Mouse (Mus musculus): Measurements from ENCODE around the gene Grid1. TPM values are rescaled to one million over a fixed set of nuclear protein-coding genes. Genes with fewer than 3 reads are reported as not detected.

Grid1 gene
- polyA plus RNA-seq, 1 experiment from 2014 or later, result 0.17 TPM

- DNase-seq (ENCODE audit: low spot score) (no peak), ATAC-seq (ENCODE audit: insufficient number of reproducible peaks, low FRiP score, low TSS enrichment, low read depth) (no peak)
- no peak overlapping the region for H3K4me2 ChIP-seq (ENCODE audit: low read depth, severe bottlenecking)
- no peak overlapping the region for H3K27ac ChIP-seq (replicated peaks; ENCODE audit: low read depth, low read length)
- no peaks in the 10 kb centered on the region for H3K9me3 ChIP-seq (ENCODE audit: control insufficient read depth, low read length)
- H3K27me3 ChIP-seq (ENCODE audit: control insufficient read depth, insufficient read depth, low read length), result no peaks in the 10 kb centered on the region
- no peak overlapping the region for H3K4me3 ChIP-seq (ENCODE audit: low read depth, low read length)
- H3K9ac ChIP-seq (ENCODE audit: low read length), result no peak overlapping the region
- H3K4me1 ChIP-seq (ENCODE audit: control insufficient read depth, insufficient read depth, low read length), result no peaks in the 10 kb centered on the region
- no peaks in the 10 kb centered on the region for H3K36me3 ChIP-seq (ENCODE audit: control insufficient read depth, insufficient read depth, low read length)
- WGBS, result 87% methylated on average over 8 of the region's 8 CpGs
These were observed 206.8 kb downstream of the Grid1 start for GRCm38 (mm10) chr14:35026686-35027085.

GRCm38 (mm10) chr14:35027501-35028140, 207.7 kb downstream of the Grid1 start:
- Histone ChIP-seq H3K4me1 (ENCODE audit: control insufficient read depth, insufficient read depth, low read length) (no peaks in the 10 kb centered on the region), H3K36me3 (ENCODE audit: control insufficient read depth, insufficient read depth, low read length) (no peaks in the 10 kb centered on the region), H3K4me2 (ENCODE audit: low read depth, severe bottlenecking) (no peak overlapping the region), H3K9ac (ENCODE audit: low read length) (no peak overlapping the region), H3K9me3 (ENCODE audit: control insufficient read depth, low read length) (no peaks in the 10 kb centered on the region), H3K4me3 (ENCODE audit: low read depth, low read length) (no peak overlapping the region), H3K27me3 (ENCODE audit: control insufficient read depth, insufficient read depth, low read length) (no peaks in the 10 kb centered on the region), H3K27ac (replicated peaks; ENCODE audit: low read depth, low read length) (no peak overlapping the region)
- 55% methylated on average over 11 of the region's 11 CpGs for WGBS
- DNase-seq (ENCODE audit: low spot score) (no peak), ATAC-seq (ENCODE audit: insufficient number of reproducible peaks, low FRiP score, low TSS enrichment, low read depth) (no peak)

GRCm38 (mm10) chr14:35029626-35030025, 209.7 kb downstream of the Grid1 start:
- no peak for ATAC-seq (ENCODE audit: insufficient number of reproducible peaks, low FRiP score, low TSS enrichment, low read depth)
- Histone ChIP-seq H3K9me3 (ENCODE audit: control insufficient read depth, low read length) (no peaks in the 10 kb centered on the region), H3K4me2 (ENCODE audit: low read depth, severe bottlenecking) (no peak overlapping the region), H3K27me3 (ENCODE audit: control insufficient read depth, insufficient read depth, low read length) (no peaks in the 10 kb centered on the region), H3K4me1 (ENCODE audit: control insufficient read depth, insufficient read depth, low read length) (no peaks in the 10 kb centered on the region), H3K27ac (replicated peaks; ENCODE audit: low read depth, low read length) (no peak overlapping the region), H3K9ac (ENCODE audit: low read length) (no peak overlapping the region), H3K36me3 (ENCODE audit: control insufficient read depth, insufficient read depth, low read length) (no peaks in the 10 kb centered on the region), H3K4me3 (ENCODE audit: low read depth, low read length) (no peak overlapping the region)
- DNase-seq (ENCODE audit: low spot score), result no peak
- 98% methylated on average over 2 of the region's 2 CpGs for WGBS

- DNase-seq (ENCODE audit: low spot score), result no peak
- WGBS, result 87% methylated on average over 2 of the region's 2 CpGs
These were observed 210.4 kb downstream of the Grid1 start for GRCm38 (mm10) chr14:35030271-35030670.

GRCm38 (mm10) chr14:35032283-35032682, 212.4 kb downstream of the Grid1 start:
- Histone ChIP-seq H3K27me3 (ENCODE audit: control insufficient read depth, insufficient read depth, low read length) (no peaks in the 10 kb centered on the region), H3K9me3 (ENCODE audit: control insufficient read depth, low read length) (no peaks in the 10 kb centered on the region), H3K4me1 (ENCODE audit: control insufficient read depth, insufficient read depth, low read length) (no peaks in the 10 kb centered on the region), H3K36me3 (ENCODE audit: control insufficient read depth, insufficient read depth, low read length) (no peaks in the 10 kb centered on the region), H3K27ac (replicated peaks; ENCODE audit: low read depth, low read length) (no peak overlapping the region), H3K9ac (ENCODE audit: low read length) (no peak overlapping the region), H3K4me2 (ENCODE audit: low read depth, severe bottlenecking) (no peak overlapping the region), H3K4me3 (ENCODE audit: low read depth, low read length) (no peak overlapping the region)
- DNase-seq (ENCODE audit: low spot score) (no peak), ATAC-seq (ENCODE audit: insufficient number of reproducible peaks, low FRiP score, low TSS enrichment, low read depth) (no peak)
- WGBS, result 94% methylated on average over 1 of the region's 1 CpGs

More at GRCm38 (mm10) chr14:35030271-35030670, 210.4 kb downstream of the Grid1 start:
- no peaks in the 10 kb centered on the region for H3K36me3 ChIP-seq (ENCODE audit: control insufficient read depth, insufficient read depth, low read length)
- H3K9me3 ChIP-seq (ENCODE audit: control insufficient read depth, low read length), result no peaks in the 10 kb centered on the region
- no peaks in the 10 kb centered on the region for H3K27me3 ChIP-seq (ENCODE audit: control insufficient read depth, insufficient read depth, low read length)
- no peak overlapping the region for H3K4me3 ChIP-seq (ENCODE audit: low read depth, low read length)
- H3K27ac ChIP-seq (replicated peaks; ENCODE audit: low read depth, low read length), result no peak overlapping the region
- no peak for ATAC-seq (ENCODE audit: insufficient number of reproducible peaks, low FRiP score, low TSS enrichment, low read depth)
- H3K9ac ChIP-seq (ENCODE audit: low read length), result no peak overlapping the region
- no peak overlapping the region for H3K4me2 ChIP-seq (ENCODE audit: low read depth, severe bottlenecking)
- H3K4me1 ChIP-seq (ENCODE audit: control insufficient read depth, insufficient read depth, low read length), result no peaks in the 10 kb centered on the region

- Histone ChIP-seq H3K4me1 (ENCODE audit: control insufficient read depth, insufficient read depth, low read length) (no peaks in the 10 kb centered on the region), H3K36me3 (ENCODE audit: control insufficient read depth, insufficient read depth, low read length) (no peaks in the 10 kb centered on the region), H3K27me3 (ENCODE audit: control insufficient read depth, insufficient read depth, low read length) (no peaks in the 10 kb centered on the region), H3K4me2 (ENCODE audit: low read depth, severe bottlenecking) (no peak overlapping the region), H3K4me3 (ENCODE audit: low read depth, low read length) (no peak overlapping the region), H3K27ac (replicated peaks; ENCODE audit: low read depth, low read length) (no peak overlapping the region), H3K9ac (ENCODE audit: low read length) (no peak overlapping the region), H3K9me3 (ENCODE audit: control insufficient read depth, low read length) (no peaks in the 10 kb centered on the region)
- WGBS, result 59% methylated on average over 5 of the region's 5 CpGs
- DNase-seq (ENCODE audit: low spot score) (no peak), ATAC-seq (ENCODE audit: insufficient number of reproducible peaks, low FRiP score, low TSS enrichment, low read depth) (no peak)
These were observed 224.4 kb downstream of the Grid1 start for GRCm38 (mm10) chr14:35044268-35044667.

GRCm38 (mm10) chr14:35044918-35045698, 225.2 kb downstream of the Grid1 start:
- WGBS, result 86% methylated on average over 10 of the region's 10 CpGs
- Histone ChIP-seq H3K27me3 (ENCODE audit: control insufficient read depth, insufficient read depth, low read length) (no peaks in the 10 kb centered on the region), H3K27ac (replicated peaks; ENCODE audit: low read depth, low read length) (no peak overlapping the region), H3K36me3 (ENCODE audit: control insufficient read depth, insufficient read depth, low read length) (no peaks in the 10 kb centered on the region), H3K9me3 (ENCODE audit: control insufficient read depth, low read length) (no peaks in the 10 kb centered on the region), H3K4me2 (ENCODE audit: low read depth, severe bottlenecking) (no peak overlapping the region), H3K4me1 (ENCODE audit: control insufficient read depth, insufficient read depth, low read length) (no peaks in the 10 kb centered on the region), H3K9ac (ENCODE audit: low read length) (no peak overlapping the region), H3K4me3 (ENCODE audit: low read depth, low read length) (no peak overlapping the region)
- no peak for ATAC-seq (ENCODE audit: insufficient number of reproducible peaks, low FRiP score, low TSS enrichment, low read depth)
- DNase-seq (ENCODE audit: low spot score), result no peak

GRCm38 (mm10) chr14:35049231-35049630, 229.3 kb downstream of the Grid1 start:
- DNase-seq (ENCODE audit: low spot score), result no peak
- no peak overlapping the region for H3K27ac ChIP-seq (replicated peaks; ENCODE audit: low read depth, low read length)
- ATAC-seq (ENCODE audit: insufficient number of reproducible peaks, low FRiP score, low TSS enrichment, low read depth), result no peak
- H3K4me3 ChIP-seq (ENCODE audit: low read depth, low read length), result no peak overlapping the region
- H3K9ac ChIP-seq (ENCODE audit: low read length), result no peak overlapping the region
- no peaks in the 10 kb centered on the region for H3K36me3 ChIP-seq (ENCODE audit: control insufficient read depth, insufficient read depth, low read length)
- H3K4me1 ChIP-seq (ENCODE audit: control insufficient read depth, insufficient read depth, low read length), result no peaks in the 10 kb centered on the region
- H3K9me3 ChIP-seq (ENCODE audit: control insufficient read depth, low read length), result no peaks in the 10 kb centered on the region
- 89% methylated on average over 8 of the region's 8 CpGs for WGBS
- no peaks in the 10 kb centered on the region for H3K27me3 ChIP-seq (ENCODE audit: control insufficient read depth, insufficient read depth, low read length)
- H3K4me2 ChIP-seq (ENCODE audit: low read depth, severe bottlenecking), result no peak overlapping the region
